Mouse (Mus musculus) forebrain, embryonic 14.5 days (tissue): ENCODE measurements around the gene Bhlhe40. TPM values are rescaled to one million over a fixed set of nuclear protein-coding genes. Genes with fewer than 3 reads are reported as not detected.
A peak's percentile ranks its signal among the peaks of the same experiment; 100 is the strongest.

Source experiments
- ATAC-seq: fragments of 200-750 bp; cut with Nextera tagmentation; 2 replicates; pipeline ENCODE4 v1.8.0; 2017; ENCODE audit warnings: mild to moderate bottlenecking, moderate library complexity
- DNase-seq: peaks from one replicate; pipeline ENCODE4 v3.0.0-alpha.2; 2015; ENCODE audit warnings: low spot score
- H3K27ac ChIP-seq: fragments of 300-500 bp; sonication (generic); 2 replicates; pipeline ENCODE4 v1.5.1; 2014; ENCODE audit warnings: low read depth, mild to moderate bottlenecking, control low read depth, low read length, moderate library complexity
- H3K27me3 ChIP-seq: fragments of 300-500 bp; sonication (generic); replicated peaks from 2 replicates; pipeline ENCODE4 v1.6.1; 2014; ENCODE audit warnings: low read length, control low read depth, mixed read lengths; ENCODE audit not compliant: control insufficient read depth, insufficient read depth
- H3K36me3 ChIP-seq: fragments of 300-500 bp; sonication (generic); 2 replicates; pipeline ENCODE4 v1.6.1; 2014; ENCODE audit warnings: low read length, control low read depth; ENCODE audit not compliant: control insufficient read depth, insufficient read depth
- H3K4me1 ChIP-seq: fragments of 300-500 bp; sonication (generic); 2 replicates; pipeline ENCODE4 v1.6.1; 2014; ENCODE audit warnings: antibody characterized with exemption, low read length, control low read depth; ENCODE audit not compliant: control insufficient read depth, insufficient read depth
- H3K4me2 ChIP-seq: fragments of 300-500 bp; sonication (generic); 2 replicates; pipeline ENCODE4 v1.6.1; 2014; ENCODE audit warnings: mild to moderate bottlenecking, control low read depth, low read length
- H3K4me3 ChIP-seq: fragments of 300-500 bp; sonication (generic); 2 replicates; pipeline ENCODE4 v1.5.1; 2014; ENCODE audit warnings: low read depth, low read length, control low read depth
- H3K9ac ChIP-seq: fragments of 300-500 bp; sonication (generic); 2 replicates; pipeline ENCODE4 v1.6.1; 2014; ENCODE audit warnings: mild to moderate bottlenecking, low read length, control low read depth, moderate library complexity
- H3K9me3 ChIP-seq: fragments of 300-500 bp; sonication (generic); replicated peaks from 2 replicates; pipeline ENCODE4 v1.6.1; 2016; ENCODE audit warnings: low read length, control low read depth, mixed read lengths; ENCODE audit not compliant: control insufficient read depth
- WGBS: fragments of 180-500 bp; shearing (Covaris S2); extraction: QIAGEN DNeasy Blood & Tissue Kit; methylation state at CpG from one replicate; pipeline ENCODE4 v1.1.7; 2014; 5-methylcytosine and 5-hydroxymethylcytosine counted together
- polyA plus RNA-seq: library from polyadenylated mRNA; unstranded; fragments of >200 nt; fragmentation: Nextera tagmentation; extraction: Ambion mirVana; gene quantifications from 2 replicates; pipeline ENCODE4 v1.2.1, GENCODE M21; 2014

Bhlhe40 gene
- polyA plus RNA-seq, 1 experiment from 2014 or later, result 5.0 TPM

DNA sequence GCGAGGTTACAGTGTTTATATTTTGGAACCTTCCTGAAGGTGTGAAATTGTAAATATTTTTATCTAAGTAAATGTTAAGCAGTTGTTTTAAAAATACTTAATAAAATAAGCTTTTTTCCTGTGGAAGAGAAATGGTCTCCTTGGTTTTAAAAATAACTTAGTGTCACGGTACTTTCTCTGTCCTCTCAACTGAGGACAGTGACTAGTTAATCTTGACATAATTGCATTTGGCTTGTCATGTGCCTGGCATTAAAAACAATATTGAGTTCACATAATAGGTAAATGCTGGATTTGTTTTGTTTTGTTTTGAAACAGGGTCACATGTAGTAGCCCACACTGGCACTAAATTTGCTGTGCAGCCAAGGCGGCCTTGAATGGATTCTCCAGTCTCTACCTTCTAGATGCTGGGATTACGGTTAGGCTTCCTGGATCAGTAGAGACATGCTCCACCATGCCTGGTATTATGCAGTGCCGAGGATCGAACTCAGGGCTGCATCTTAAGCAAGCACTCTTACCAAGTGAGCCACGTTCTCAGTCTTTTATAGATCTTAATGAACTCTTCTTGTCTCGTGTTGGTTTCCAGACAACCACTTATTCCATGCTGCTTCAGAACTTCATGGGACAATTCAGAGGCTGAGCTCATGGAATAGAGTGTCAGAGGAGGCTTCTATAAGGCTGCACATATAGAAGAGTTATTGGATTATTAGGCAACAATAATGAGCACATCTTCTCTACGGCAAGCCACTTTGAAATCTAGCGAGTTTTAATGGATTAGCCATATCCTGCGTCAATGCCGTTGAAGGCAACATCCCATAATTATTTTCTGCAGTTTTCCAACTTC is 6.4 kb downstream of the Bhlhe40 start:
- Histone ChIP-seq H3K9me3 (no peaks in the 10 kb centered on the region), H3K4me2 (no peak overlapping the region), H3K36me3 (0 out of 2 replicates have a peak, but pooled peaks cover 3% of the 10 kb centered on the region), H3K4me3 (no peak overlapping the region), H3K4me1 (peaks cover 15% of the 10 kb centered on the region; the same call in 1 of the 2 replicates), H3K27me3 (no peaks in the 10 kb centered on the region), H3K9ac (no peak overlapping the region), H3K27ac (no peak overlapping the region)
- DNase-seq (no peak), ATAC-seq (no peak)
- WGBS, result 79% methylated on average over 12 of the region's 12 CpGs

DNA sequence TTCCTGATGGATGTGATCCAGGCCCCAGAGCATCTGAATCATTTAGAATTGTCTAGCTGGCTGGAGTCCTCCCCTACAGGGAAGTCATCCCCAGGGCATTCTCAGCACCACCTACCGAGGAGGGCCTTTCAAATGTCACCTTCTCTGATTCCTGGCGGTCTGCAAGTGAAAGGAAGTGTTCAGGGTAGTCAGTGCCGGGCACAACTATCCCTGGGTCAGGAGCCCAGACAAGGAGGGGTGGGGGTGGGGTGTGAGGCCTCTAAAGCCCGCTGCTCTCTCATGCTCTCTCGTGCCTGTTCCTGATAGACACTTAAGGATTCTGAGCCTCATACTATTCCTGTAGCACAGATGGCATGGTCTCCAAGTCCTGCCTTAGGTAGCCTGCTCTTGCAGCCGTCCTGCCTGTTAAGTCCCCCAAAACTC is 7.2 kb downstream of the Bhlhe40 start:
- Histone ChIP-seq H3K36me3 (0 out of 2 replicates have a peak, but pooled peaks cover 3% of the 10 kb centered on the region), H3K27me3 (no peaks in the 10 kb centered on the region), H3K4me3 (no peak overlapping the region), H3K27ac (peak overlapping the region; percentile 68), H3K4me1 (peaks cover 13% of the 10 kb centered on the region; the same call in 1 of the 2 replicates), H3K4me2 (peak overlapping the region; percentile 61), H3K9me3 (no peaks in the 10 kb centered on the region), H3K9ac (no peak overlapping the region)
- 13% methylated on average over 6 of the region's 6 CpGs for WGBS
- ATAC-seq (peak; percentile 21), DNase-seq (peak; percentile 41)

DNA sequence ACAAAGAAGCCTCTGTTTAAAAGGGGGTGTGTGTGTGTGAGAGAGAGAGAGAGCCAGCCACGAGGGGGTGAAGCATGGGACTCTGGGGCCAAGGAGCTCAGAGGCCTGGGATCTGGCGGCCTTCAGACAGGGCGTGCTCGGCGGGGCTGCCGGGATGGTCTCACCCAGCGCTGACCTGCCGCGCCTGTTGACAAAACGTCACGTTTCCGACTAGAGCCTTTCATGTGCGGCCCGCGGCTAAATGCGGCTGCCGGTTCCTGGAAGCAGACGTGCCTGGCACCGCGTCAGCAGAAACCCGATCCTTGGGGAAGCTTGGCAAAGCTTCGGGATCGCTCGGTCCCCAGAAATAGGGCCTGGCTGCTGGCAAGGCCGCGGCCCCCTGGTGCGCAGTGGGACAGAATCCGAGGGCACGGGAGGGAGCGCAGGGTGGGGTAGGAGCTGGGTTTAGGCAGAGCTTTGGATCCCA is 7.9 kb downstream of the Bhlhe40 start:
- Histone ChIP-seq H3K4me3 (peak overlapping the region; percentile 26), H3K9me3 (no peaks in the 10 kb centered on the region), H3K9ac (peak overlapping the region; percentile 65), H3K27ac (peak overlapping the region; percentile 68), H3K27me3 (no peaks in the 10 kb centered on the region), H3K4me1 (peaks cover 7% of the 10 kb centered on the region; the same call in 1 of the 2 replicates), H3K4me2 (peak overlapping the region; percentile 61), H3K36me3 (0 out of 2 replicates have a peak, but pooled peaks cover 3% of the 10 kb centered on the region)
- 0% methylated on average over 30 of the region's 30 CpGs for WGBS
- DNase-seq, result peak; percentile 89
- ATAC-seq, result peak; percentile 90

- WGBS, result 88% methylated on average over 3 of the region's 3 CpGs
- Histone ChIP-seq H3K4me2 (no peak overlapping the region), H3K4me1 (peaks cover 3% of the 10 kb centered on the region; the same call in 1 of the 2 replicates), H3K4me3 (no peak overlapping the region), H3K27ac (no peak overlapping the region), H3K27me3 (no peaks in the 10 kb centered on the region), H3K9me3 (no peaks in the 10 kb centered on the region), H3K36me3 (no peaks in the 10 kb centered on the region), H3K9ac (no peak overlapping the region)
- no peak for ATAC-seq
- no peak for DNase-seq
Observed at GRCm38 (mm10) chr6:108670276-108670675, 9.8 kb downstream of the Bhlhe40 start.

DNA sequence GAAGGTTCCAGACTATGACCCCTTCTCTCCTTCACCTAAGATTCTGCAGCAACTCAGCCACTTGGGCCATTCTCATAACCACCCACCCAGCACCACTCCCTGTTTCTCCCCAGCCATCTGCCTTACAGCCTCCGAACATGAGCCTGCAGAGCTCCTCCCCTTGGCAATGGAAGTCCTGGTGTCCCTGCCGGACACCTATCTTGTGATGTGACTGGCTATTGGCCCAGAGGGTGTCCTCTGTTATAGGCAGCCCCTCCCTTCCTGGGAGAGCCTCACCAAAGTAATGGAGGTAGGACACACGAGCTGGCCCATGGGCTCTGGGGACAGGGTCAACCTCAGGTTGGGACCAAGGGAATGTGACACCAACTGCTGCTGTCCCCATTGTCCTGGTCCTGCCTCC is 10.4 kb downstream of the Bhlhe40 start:
- Histone ChIP-seq H3K27me3 (no peaks in the 10 kb centered on the region), H3K36me3 (no peaks in the 10 kb centered on the region), H3K27ac (no peak overlapping the region), H3K4me3 (no peak overlapping the region), H3K4me2 (no peak overlapping the region), H3K4me1 (peaks cover 3% of the 10 kb centered on the region; the same call in 1 of the 2 replicates), H3K9me3 (no peaks in the 10 kb centered on the region), H3K9ac (no peak overlapping the region)
- 68% methylated on average over 3 of the region's 3 CpGs for WGBS
- no peak for DNase-seq
- no peak for ATAC-seq

- no peak overlapping the region for H3K4me3 ChIP-seq
Observed at GRCm38 (mm10) chr6:108672094-108672493, 11.7 kb downstream of the Bhlhe40 start.

GRCm38 (mm10) chr6:108674221-108674620 is 13.8 kb downstream of the Bhlhe40 start:
- Histone ChIP-seq H3K9me3 (no peaks in the 10 kb centered on the region), H3K9ac (no peak overlapping the region), H3K4me3 (no peak overlapping the region), H3K36me3 (no peaks in the 10 kb centered on the region), H3K4me1 (no peaks in the 10 kb centered on the region), H3K4me2 (no peak overlapping the region), H3K27me3 (no peaks in the 10 kb centered on the region), H3K27ac (no peak overlapping the region)
- 91% methylated on average over 2 of the region's 2 CpGs for WGBS
- no peak for DNase-seq
- no peak for ATAC-seq

More at GRCm38 (mm10) chr6:108672094-108672493, 11.7 kb downstream of the Bhlhe40 start:
- ATAC-seq (no peak), DNase-seq (no peak)
- H3K9ac ChIP-seq, result no peak overlapping the region
- no peaks in the 10 kb centered on the region for H3K9me3 ChIP-seq
- 84% methylated on average over 8 of the region's 8 CpGs for WGBS
- peaks cover 3% of the 10 kb centered on the region; the same call in 1 of the 2 replicates for H3K4me1 ChIP-seq
- no peaks in the 10 kb centered on the region for H3K27me3 ChIP-seq
- H3K4me2 ChIP-seq, result no peak overlapping the region
- no peaks in the 10 kb centered on the region for H3K36me3 ChIP-seq
- H3K27ac ChIP-seq, result no peak overlapping the region

DNA sequence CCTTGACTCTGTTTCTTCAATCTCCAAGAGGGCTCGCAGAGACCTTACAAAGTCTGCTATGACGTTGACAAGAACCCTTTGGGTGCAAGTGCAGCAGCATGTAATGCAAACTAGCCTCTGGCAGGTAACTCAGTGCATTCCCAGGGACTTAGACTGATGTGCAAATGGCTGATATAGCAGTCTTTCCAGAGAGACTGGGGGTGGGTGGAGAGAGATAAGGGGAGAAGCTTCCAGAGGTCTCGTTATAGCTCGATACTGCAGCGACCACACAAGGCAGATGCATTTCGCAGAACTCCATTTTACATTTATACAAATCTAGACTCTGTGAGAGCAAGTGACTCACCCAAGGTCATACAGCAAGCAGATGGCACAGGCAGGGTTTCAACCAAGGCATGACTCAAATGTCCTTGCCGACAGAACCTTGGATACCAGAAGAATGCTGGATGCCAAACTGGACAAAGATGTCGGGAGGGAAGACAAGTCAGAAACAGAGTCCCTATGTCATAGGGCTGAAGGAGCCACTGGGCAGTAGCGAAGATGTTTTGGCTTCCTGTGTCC is 16.4 kb downstream of the Bhlhe40 start:
- 91% methylated on average over 9 of the region's 9 CpGs for WGBS
- H3K9me3 ChIP-seq, result no peaks in the 10 kb centered on the region
- no peak overlapping the region for H3K9ac ChIP-seq
- no peak for DNase-seq
- no peak overlapping the region for H3K27ac ChIP-seq
- no peaks in the 10 kb centered on the region for H3K36me3 ChIP-seq
- ATAC-seq, result no peak
- H3K4me3 ChIP-seq, result no peak overlapping the region
- no peaks in the 10 kb centered on the region for H3K4me1 ChIP-seq
- no peaks in the 10 kb centered on the region for H3K27me3 ChIP-seq
- H3K4me2 ChIP-seq, result no peak overlapping the region

DNA sequence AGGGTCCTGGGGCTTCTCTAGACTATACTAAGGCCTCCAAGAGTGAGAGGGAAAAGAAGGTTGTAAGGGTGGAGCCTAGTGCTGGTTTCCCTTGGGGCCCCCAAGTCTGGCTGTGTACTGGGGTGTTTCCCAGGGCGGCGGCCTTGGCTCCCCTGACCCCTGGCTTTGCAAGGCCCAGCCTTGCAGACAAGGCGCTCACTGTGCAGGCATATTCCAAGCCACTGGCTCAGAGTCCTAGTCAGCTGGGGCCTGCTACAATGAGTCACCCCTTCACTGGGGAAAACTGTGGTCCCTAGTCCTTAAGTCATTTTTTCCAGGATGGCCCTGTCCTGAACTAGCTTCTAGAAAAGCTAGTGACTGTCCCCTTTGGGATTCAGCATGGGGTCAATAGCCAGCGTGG is 17.3 kb downstream of the Bhlhe40 start:
- Histone ChIP-seq H3K4me2 (no peak overlapping the region), H3K27me3 (no peaks in the 10 kb centered on the region), H3K36me3 (no peaks in the 10 kb centered on the region), H3K9me3 (no peaks in the 10 kb centered on the region), H3K9ac (no peak overlapping the region), H3K27ac (no peak overlapping the region), H3K4me1 (no peaks in the 10 kb centered on the region), H3K4me3 (no peak overlapping the region)
- WGBS, result 85% methylated on average over 4 of the region's 4 CpGs
- no peak for ATAC-seq
- no peak for DNase-seq
